Mouse (Mus musculus) midbrain, embryonic 16.5 days (tissue): ENCODE results near the gene Cfap73. TPM values are rescaled to one million over a fixed set of nuclear protein-coding genes. Genes with fewer than 3 reads are reported as not detected.

Experiments
- ATAC-seq: fragments of 200-750 bp; cut with Nextera tagmentation; 2 replicates; pipeline ENCODE4 v1.8.0; 2017; ENCODE audit warnings: moderate TSS enrichment
- H3K27ac ChIP-seq: fragments of 300-500 bp; sonication (generic); 2 replicates; pipeline ENCODE4 v1.5.1; 2014; ENCODE audit warnings: mild to moderate bottlenecking, low read length, mixed read lengths
- H3K27me3 ChIP-seq: fragments of 300-500 bp; sonication (generic); 2 replicates; pipeline ENCODE4 v1.6.1; 2014; ENCODE audit warnings: low read depth, low read length, mixed read lengths; ENCODE audit not compliant: control insufficient read depth, insufficient read depth
- H3K36me3 ChIP-seq: fragments of 300-500 bp; sonication (generic); 2 replicates; pipeline ENCODE4 v1.6.1; 2014; ENCODE audit warnings: mild to moderate bottlenecking, low read length, moderate library complexity, mixed read lengths; ENCODE audit not compliant: control insufficient read depth, insufficient read depth
- H3K4me1 ChIP-seq: fragments of 300-500 bp; sonication (generic); 2 replicates; pipeline ENCODE4 v1.6.1; 2014; ENCODE audit warnings: mild to moderate bottlenecking, low read length, mixed read lengths; ENCODE audit not compliant: control insufficient read depth, insufficient read depth
- H3K4me2 ChIP-seq: fragments of 300-500 bp; sonication (generic); 2 replicates; pipeline ENCODE4 v1.6.1; 2014; ENCODE audit warnings: mild to moderate bottlenecking, low read length, mixed read lengths
- H3K4me3 ChIP-seq: fragments of 300-500 bp; sonication (generic); 2 replicates; pipeline ENCODE4 v1.5.1; 2014; ENCODE audit warnings: low read depth, mild to moderate bottlenecking, low read length, moderate library complexity, mixed read lengths
- H3K9ac ChIP-seq: fragments of 300-500 bp; sonication (generic); 2 replicates; pipeline ENCODE4 v1.6.1; 2014; ENCODE audit warnings: low read depth, low read length, mixed read lengths
- H3K9me3 ChIP-seq: fragments of 300-500 bp; sonication (generic); replicated peaks from 2 replicates; pipeline ENCODE4 v1.6.1; 2014; ENCODE audit warnings: mild to moderate bottlenecking, low read length, mixed read lengths; ENCODE audit not compliant: control insufficient read depth, poor library complexity, severe bottlenecking
- WGBS: fragments of 180-500 bp; shearing (Covaris S2); extraction: QIAGEN DNeasy Blood & Tissue Kit; methylation state at CpG from one replicate; pipeline ENCODE4 v1.1.7; 2014; 5-methylcytosine and 5-hydroxymethylcytosine counted together
- polyA plus RNA-seq: library from polyadenylated mRNA; unstranded; fragments of >200 nt; fragmentation: Nextera tagmentation; extraction: Ambion mirVana; gene quantifications from 2 replicates; pipeline ENCODE4 v1.2.1, GENCODE M21; 2015

The Cfap73 gene
- polyA plus RNA-seq, 1 experiment from 2014 or later = 1.2 TPM

- ATAC-seq = no peak
- Histone ChIP-seq H3K4me1 (no peaks in the 10 kb centered on the region), H3K9me3 (no peaks in the 10 kb centered on the region), H3K36me3 (peaks cover 54% of the 10 kb centered on the region), H3K4me3 (no peak overlapping the region), H3K27me3 (no peaks in the 10 kb centered on the region), H3K4me2 (no peak overlapping the region), H3K9ac (no peak overlapping the region), H3K27ac (no peak overlapping the region)
- 87% methylated on average over 10 of the region's 10 CpGs for WGBS
These were observed 12.2 kb downstream of the Cfap73 start for GRCm38 (mm10) chr5:120621846-120622197.

- Histone ChIP-seq H3K4me1 (no peaks in the 10 kb centered on the region), H3K4me3 (no peak overlapping the region), H3K9ac (no peak overlapping the region), H3K4me2 (no peak overlapping the region), H3K27ac (no peak overlapping the region), H3K27me3 (no peaks in the 10 kb centered on the region), H3K36me3 (peaks cover 50% of the 10 kb centered on the region), H3K9me3 (no peaks in the 10 kb centered on the region)
- 97% methylated on average over 23 of the region's 23 CpGs for WGBS
- peak; percentile 3; the same call in 1 of the 2 replicates for ATAC-seq
These were observed 12.8 kb downstream of the Cfap73 start for GRCm38 (mm10) chr5:120621078-120621765.

GRCm38 (mm10) chr5:120620375-120621077 lies 13.5 kb downstream of the Cfap73 start:
- WGBS = 70% methylated on average over 18 of the region's 18 CpGs
- Histone ChIP-seq H3K4me3 (no peak overlapping the region), H3K36me3 (peaks cover 50% of the 10 kb centered on the region)

GRCm38 (mm10) chr5:120619201-120619600 lies 14.8 kb downstream of the Cfap73 start:
- H3K4me1 ChIP-seq = peaks cover under 1% of the 10 kb centered on the region; the same call in 1 of the 2 replicates
- 11% methylated on average over 5 of the region's 5 CpGs for WGBS
- no peaks in the 10 kb centered on the region for H3K9me3 ChIP-seq
- H3K27ac ChIP-seq = no peak overlapping the region
- H3K27me3 ChIP-seq = no peaks in the 10 kb centered on the region
- H3K36me3 ChIP-seq = peaks cover 48% of the 10 kb centered on the region
- H3K4me2 ChIP-seq = no peak overlapping the region
- no peak for ATAC-seq
- no peak overlapping the region for H3K9ac ChIP-seq
- H3K4me3 ChIP-seq = no peak overlapping the region

More at GRCm38 (mm10) chr5:120620375-120621077, 13.5 kb downstream of the Cfap73 start:
- Histone ChIP-seq H3K4me1 (no peaks in the 10 kb centered on the region), H3K4me2 (no peak overlapping the region), H3K9ac (no peak overlapping the region), H3K9me3 (no peaks in the 10 kb centered on the region), H3K27ac (no peak overlapping the region), H3K27me3 (no peaks in the 10 kb centered on the region)
- peak; percentile 41 for ATAC-seq

- no peak for ATAC-seq
- 85% methylated on average over 12 of the region's 12 CpGs for WGBS
- H3K36me3 ChIP-seq = peaks cover 45% of the 10 kb centered on the region
- H3K9me3 ChIP-seq = no peaks in the 10 kb centered on the region
- H3K4me3 ChIP-seq = no peak overlapping the region
- H3K27me3 ChIP-seq = no peaks in the 10 kb centered on the region
- peaks cover 5% of the 10 kb centered on the region for H3K4me1 ChIP-seq
- no peak overlapping the region for H3K9ac ChIP-seq
- no peak overlapping the region for H3K27ac ChIP-seq
- H3K4me2 ChIP-seq = no peak overlapping the region
These were observed 15.3 kb downstream of the Cfap73 start for GRCm38 (mm10) chr5:120618778-120619177.

GRCm38 (mm10) chr5:120615903-120616302 lies 18.1 kb downstream of the Cfap73 start:
- H3K4me1 ChIP-seq = peaks cover 13% of the 10 kb centered on the region
- H3K36me3 ChIP-seq = peaks cover 29% of the 10 kb centered on the region
- ATAC-seq = no peak
- 98% methylated on average over 4 of the region's 4 CpGs for WGBS
- H3K27ac ChIP-seq = no peak overlapping the region
- H3K9me3 ChIP-seq = no peaks in the 10 kb centered on the region
- no peak overlapping the region for H3K4me2 ChIP-seq
- H3K27me3 ChIP-seq = no peaks in the 10 kb centered on the region
- H3K4me3 ChIP-seq = no peak overlapping the region
- H3K9ac ChIP-seq = no peak overlapping the region

GRCm38 (mm10) chr5:120612822-120613604 lies 21.0 kb downstream of the Cfap73 start:
- Histone ChIP-seq H3K9me3 (no peaks in the 10 kb centered on the region), H3K9ac (peak overlapping the region; percentile 72), H3K27me3 (no peaks in the 10 kb centered on the region), H3K36me3 (peaks cover 7% of the 10 kb centered on the region), H3K4me2 (peak overlapping the region; percentile 81), H3K4me3 (peak overlapping the region; percentile 64), H3K27ac (peak overlapping the region; percentile 92), H3K4me1 (peaks cover 15% of the 10 kb centered on the region)
- peak; percentile 94 for ATAC-seq
- WGBS = under 1% methylated on average over 68 of the region's 69 CpGs

GRCm38 (mm10) chr5:120612442-120612821 lies 21.6 kb downstream of the Cfap73 start, which contains the start of the genes Rita1 and Ddx54:
Gene Rita1 (minus strand): TSS chr5:120612589.
Gene Ddx54 (plus strand): TSS chr5:120612739.
- peak; percentile 85 for ATAC-seq
- H3K4me2 ChIP-seq = peak within 1 kb of the TSS; percentile 81
- no peaks in the 10 kb centered on the region for H3K9me3 ChIP-seq
- H3K9ac ChIP-seq = peak within 1 kb of the TSS; percentile 72
- H3K4me3 ChIP-seq = peak within 1 kb of the TSS; percentile 64
- peak within 1 kb of the TSS; percentile 92 for H3K27ac ChIP-seq
- H3K27me3 ChIP-seq = no peaks in the 10 kb centered on the region
- H3K4me1 ChIP-seq = peaks cover 15% of the 10 kb centered on the region
- H3K36me3 ChIP-seq = peaks cover 5% of the 10 kb centered on the region
- WGBS = under 1% methylated on average over 22 of the region's 22 CpGs
